Mouse (Mus musculus) heart, postnatal 25 days (tissue): ENCODE data around the gene Il25. TPM values are rescaled to one million over a fixed set of nuclear protein-coding genes. Genes with fewer than 3 reads are reported as not detected.
"Not testable (repeated sequence)": the region's sequence is repeated elsewhere in the genome, so short reads cannot be mapped to it uniquely, and the experiment has no call there.

Experiments
- DNase-seq: peaks from one replicate; pipeline ENCODE4 v3.0.0; 2022; ENCODE audit warnings: low spot score
- intact Hi-C: fragments of 180-260 bp; cut with DNase I; formaldehyde crosslinking; loops from one replicate; pipeline ENCODE4 v1.15.1; 2025
- microRNA-seq: library from miRNA; unstranded; fragments of <30 nt; microRNA quantifications from one replicate; pipeline ENCODE4 v1.2.0, GENCODE M21; 2022
- total RNA-seq, 2 experiments: library from RNA; stranded (reverse); gene quantifications; 2 replicates each; pipeline ENCODE4 v1.2.3; 2021

Gene Il25
- total RNA-seq, 2 experiments from 2014 or later, result not detected

DNA sequence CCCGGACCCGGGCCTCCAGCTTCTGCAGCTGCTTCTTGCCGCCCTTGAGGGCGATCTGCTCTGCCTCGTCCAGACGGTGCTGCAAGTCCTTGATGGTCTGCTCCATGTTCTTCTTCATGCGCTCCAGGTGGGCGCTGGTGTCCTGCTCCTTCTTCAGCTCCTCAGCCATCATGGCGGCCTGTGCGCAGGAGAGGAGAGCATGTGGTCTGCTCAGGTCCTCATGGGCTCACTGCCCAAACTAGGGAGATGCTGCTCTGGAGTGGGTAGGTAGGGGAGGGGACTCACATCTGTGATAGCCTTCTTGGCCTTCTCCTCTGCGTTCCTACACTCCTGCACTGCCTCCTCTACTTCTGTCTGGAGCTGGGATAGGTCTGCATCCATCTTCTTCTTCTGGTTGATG, 40.3 kb downstream of the Il25 start:
- intact Hi-C loops, result loop anchor here (1.0 kb wide), 1 partner anchor 28 kb away; no protein-coding TSS in a partner anchor
- not testable (repeated sequence) for DNase-seq

DNA sequence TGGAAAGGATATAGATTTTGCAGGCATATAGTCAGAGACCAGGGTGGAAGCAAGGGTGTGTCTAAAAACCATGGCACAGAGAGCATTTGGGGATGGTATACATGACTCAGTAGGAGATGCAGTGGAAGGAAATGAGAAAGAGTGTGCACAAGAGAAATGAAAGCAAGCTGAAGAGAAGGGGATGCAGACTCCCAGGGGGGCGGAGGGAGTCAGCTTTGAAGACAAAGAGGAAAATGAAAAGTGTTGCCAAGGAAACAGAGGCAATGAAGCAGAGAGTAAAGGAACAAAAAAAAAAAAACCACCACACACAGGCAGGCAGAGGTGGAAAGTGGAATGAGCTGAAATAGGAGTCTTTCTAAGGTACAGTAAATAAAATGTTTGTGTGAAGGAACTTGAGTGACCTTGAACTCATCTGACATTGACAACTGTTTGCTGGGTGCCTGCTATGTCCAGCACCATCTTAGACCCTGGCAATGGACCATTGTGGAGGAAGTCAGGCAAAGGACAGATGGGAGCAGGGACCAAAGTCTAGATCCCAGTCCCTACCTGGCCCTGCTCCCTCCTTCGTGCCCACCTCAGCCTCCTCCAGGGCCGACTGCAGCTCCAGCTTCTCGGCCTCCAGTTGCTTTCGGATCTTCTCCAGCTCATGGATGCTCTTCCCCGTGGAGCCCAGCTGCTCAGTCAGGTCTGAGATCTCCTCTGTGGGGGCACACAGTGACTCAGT, 41.7 kb downstream of the Il25 start:
- no peak for DNase-seq
- intact Hi-C loops, result no loop called here

DNA sequence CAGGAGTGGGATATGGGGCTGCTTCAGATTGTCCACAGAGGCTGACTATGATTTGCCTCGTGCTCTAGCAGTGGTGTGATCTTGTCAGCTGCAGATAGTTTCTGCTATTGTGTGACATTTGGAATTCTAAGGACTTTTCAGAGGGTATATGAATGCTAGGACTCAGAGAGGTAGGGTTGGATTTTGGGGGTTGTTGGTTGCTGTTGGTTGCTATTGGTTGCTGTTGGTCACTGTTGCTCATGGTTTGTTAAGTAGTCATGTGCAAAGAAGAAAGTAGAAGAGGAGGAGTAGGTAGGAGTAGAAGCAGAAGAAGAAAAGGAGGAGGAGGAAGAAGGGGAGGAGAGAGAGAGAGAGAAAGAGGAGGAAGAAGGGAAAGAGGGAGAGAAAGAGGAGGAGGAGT, 44.1 kb downstream of the Il25 start, which contains the start of gene Gm17428:
TSS of gene Gm17428 (plus strand) at position 301 of the 400 bp plus-strand sequence.
- DNase-seq, result no peak
- intact Hi-C loops, result no loop called here

DNA sequence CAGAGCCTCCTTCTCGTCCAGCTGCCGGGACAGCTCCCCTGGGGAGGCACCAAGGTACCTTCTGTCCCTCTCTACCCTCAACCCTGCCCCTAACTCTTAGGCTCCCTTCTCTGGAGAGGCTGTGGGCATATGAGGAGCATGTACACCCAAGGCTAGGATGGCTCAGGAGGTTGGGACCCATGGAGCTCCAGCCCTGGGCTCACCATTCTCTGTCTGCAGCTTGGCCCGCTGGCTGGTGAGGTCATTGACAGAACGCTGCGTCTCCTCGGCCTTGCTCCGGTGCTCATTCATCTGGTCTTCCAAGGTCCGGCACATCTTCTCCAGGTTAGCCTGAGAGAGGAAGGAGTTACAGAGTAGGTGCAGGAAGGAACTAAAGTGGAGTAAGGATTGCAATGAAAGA, 46.2 kb downstream of the Il25 start:
- no peak for DNase-seq
- intact Hi-C loops, result no loop called here

DNA sequence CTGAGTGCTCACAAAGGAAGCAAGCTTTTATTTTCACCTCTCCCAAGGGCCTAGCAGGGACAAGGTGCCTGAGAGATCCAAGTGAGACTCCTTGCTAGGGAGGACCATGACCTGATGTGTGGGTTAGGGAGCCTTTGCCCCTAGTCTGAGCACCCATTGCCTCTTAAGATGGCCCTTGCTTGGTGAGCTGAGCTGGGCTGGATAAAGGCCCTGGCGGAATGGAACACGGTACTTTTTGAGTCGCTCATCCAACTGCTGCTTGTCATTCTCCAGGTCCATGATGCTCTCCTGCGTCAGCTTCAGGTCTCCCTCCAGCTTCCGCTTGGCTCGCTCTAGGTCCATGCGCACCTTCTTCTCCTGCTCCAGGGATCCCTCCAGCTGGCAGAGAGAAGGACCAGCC, 49.4 kb downstream of the Il25 start:
- intact Hi-C loops, result no loop called here
- no peak for DNase-seq

Small RNA genes within 50 kb of the gene (microRNA-seq; reads per million reads assigned to microRNA genes)
- gene Mir208a (5,176 reads per million, percentile 92 among the genes with 10 or more reads in this experiment), gene Mir208b (279 reads per million, percentile 69 among the genes with 10 or more reads in this experiment)

Other genes with a start within 250 kb of the Il25 start
- 10 to 100 TPM; 15.5 to 16.0 TPM for gene 1700123O20Rik, start 246.5 kb upstream of the Il25 start, total RNA-seq
- gene Acin1, start 245.8 kb upstream of the Il25 start, total RNA-seq, result 10 to 100 TPM; 78.7 to 80.9 TPM
- not detected for gene Gm29776, start 233.9 kb upstream of the Il25 start, total RNA-seq
- gene Cebpe, start 220.5 kb upstream of the Il25 start, total RNA-seq, result not detected
- 1 to 10 TPM; 2.4 to 2.8 TPM for gene Slc7a8, start 150.7 kb upstream of the Il25 start, total RNA-seq
- gene Rnf212b, start 118.6 kb upstream of the Il25 start, total RNA-seq, result not detected
- gene Homez, start 61.7 kb upstream of the Il25 start, total RNA-seq, result 1 to 10 TPM; 4.7 to 7.3 TPM
- 1 to 10 TPM; 3.0 to 3.6 TPM for gene Ppp1r3e, start 55.1 kb upstream of the Il25 start, total RNA-seq
- 10 to 100 TPM; 39.7 to 40.3 TPM for gene Bcl2l2, start 49.3 kb upstream of the Il25 start, total RNA-seq
- gene Gm20521, start 49.3 kb upstream of the Il25 start, total RNA-seq, result 1 to 10 TPM; 4.5 to 6.8 TPM
- 10 to 100 TPM; 50.7 to 55.6 TPM for gene Pabpn1, start 40.2 kb upstream of the Il25 start, total RNA-seq
- gene Slc22a17, start 19.6 kb upstream of the Il25 start, total RNA-seq, result 1 to 10 TPM; 2.7 to 3.1 TPM
- gene Efs, start 6.6 kb upstream of the Il25 start, total RNA-seq, result 1 to 10 TPM; 2.8 to 3.0 TPM
- gene Cmtm5, start 3.6 kb downstream of the Il25 start, total RNA-seq, result under 1 TPM; 0.29 to 0.36 TPM
- gene Myh6, start 34.2 kb downstream of the Il25 start, total RNA-seq, result over 10,000 TPM; 23,221 to 24,394 TPM
- not detected for gene Gm17428, start 44.2 kb downstream of the Il25 start, total RNA-seq
- 1,000 to 10,000 TPM; 2,164 to 2,361 TPM for gene Myh7, start 61.9 kb downstream of the Il25 start, total RNA-seq
- 10 to 100 TPM; 26.0 to 27.0 TPM for gene Ngdn, start 82.8 kb downstream of the Il25 start, total RNA-seq
- 1 to 10 TPM; 2.9 to 3.6 TPM for gene Zfhx2, start 159.6 kb downstream of the Il25 start, total RNA-seq
- gene Thtpa, start 162.1 kb downstream of the Il25 start, total RNA-seq, result 10 to 100 TPM; 12.3 to 13.2 TPM
- 1 to 10 TPM; 4.4 to 4.6 TPM for gene Ap1g2, start 173.9 kb downstream of the Il25 start, total RNA-seq
- gene Jph4, start 184.2 kb downstream of the Il25 start, total RNA-seq, result not detected